Mouse (Mus musculus): ENCODE measurements around the gene Myo1g.

The Myo1g gene

DNA sequence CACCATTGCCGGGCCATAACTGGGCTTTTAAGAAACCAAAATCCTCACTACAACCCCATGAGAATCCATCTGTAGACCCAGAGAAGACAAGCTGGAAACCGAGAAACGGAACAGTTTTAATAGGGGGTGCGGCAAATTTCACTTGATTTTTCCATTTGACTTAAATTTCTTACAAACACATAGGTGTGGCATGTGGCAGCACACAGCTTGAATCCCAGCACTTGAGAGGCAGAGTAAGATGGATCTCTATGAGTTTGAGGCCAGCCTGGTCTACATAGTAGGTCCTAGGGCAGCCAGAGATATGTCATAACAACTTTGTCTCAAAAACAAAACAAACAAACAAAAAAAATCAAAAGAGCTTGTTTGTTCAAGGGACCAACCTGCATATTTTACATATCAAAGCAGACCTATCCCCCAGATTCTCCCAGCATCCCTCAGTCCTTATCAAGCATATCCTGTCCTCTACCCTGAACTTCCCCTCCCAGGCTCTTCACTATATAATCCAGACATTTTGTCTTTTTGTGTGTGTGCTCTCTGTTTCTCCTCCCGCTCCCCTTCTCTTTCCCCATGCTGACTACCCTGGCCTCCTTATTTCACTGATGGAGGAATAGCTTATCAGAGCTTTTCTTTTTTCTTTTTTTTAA lies 32.6 kb downstream of the Myo1g start:
- no peak for DNase-seq (ENCODE audit: low read depth, low spot score)

DNA sequence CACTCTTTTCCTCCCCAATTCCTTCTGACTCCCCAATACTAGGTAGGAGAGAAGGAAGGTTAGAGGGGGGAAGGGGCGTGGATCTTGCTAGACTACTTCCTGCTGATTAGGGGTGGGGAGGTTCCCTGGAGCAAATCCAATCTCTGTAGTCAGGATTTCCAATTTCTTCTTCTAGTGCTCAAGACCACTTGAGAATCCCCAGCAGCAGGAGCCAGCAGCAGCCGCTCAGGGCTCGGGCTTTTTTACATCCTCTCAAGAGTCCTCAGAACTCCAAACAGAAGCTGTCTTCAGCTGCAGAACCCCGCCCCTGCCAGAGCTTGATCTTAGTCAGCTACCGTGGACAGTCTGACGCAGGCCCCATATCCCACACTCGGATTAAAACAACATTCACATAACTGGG lies 33.3 kb downstream of the Myo1g start:
- no peak for DNase-seq (ENCODE audit: low read depth, low spot score)

DNA sequence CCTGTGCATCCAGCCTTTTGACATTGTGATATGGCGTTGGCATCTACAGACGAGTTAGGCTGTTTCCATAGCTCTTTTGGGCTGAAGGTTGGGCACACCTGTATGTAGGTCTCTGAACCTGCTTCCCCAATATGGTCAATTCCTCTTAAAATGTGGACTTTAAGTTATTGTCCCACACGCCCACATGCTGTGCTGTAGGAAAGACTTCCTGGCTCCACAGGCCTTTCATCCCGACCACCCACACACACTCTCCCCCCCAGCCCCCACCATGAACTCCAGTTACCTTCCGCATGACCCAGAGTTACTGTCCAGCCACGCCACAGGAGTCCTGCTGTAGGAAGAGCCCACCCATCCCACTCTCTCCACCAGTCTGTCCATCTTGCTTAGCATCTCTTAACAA lies 33.8 kb downstream of the Myo1g start:
- no peak for DNase-seq (ENCODE audit: low read depth, low spot score)

DNA sequence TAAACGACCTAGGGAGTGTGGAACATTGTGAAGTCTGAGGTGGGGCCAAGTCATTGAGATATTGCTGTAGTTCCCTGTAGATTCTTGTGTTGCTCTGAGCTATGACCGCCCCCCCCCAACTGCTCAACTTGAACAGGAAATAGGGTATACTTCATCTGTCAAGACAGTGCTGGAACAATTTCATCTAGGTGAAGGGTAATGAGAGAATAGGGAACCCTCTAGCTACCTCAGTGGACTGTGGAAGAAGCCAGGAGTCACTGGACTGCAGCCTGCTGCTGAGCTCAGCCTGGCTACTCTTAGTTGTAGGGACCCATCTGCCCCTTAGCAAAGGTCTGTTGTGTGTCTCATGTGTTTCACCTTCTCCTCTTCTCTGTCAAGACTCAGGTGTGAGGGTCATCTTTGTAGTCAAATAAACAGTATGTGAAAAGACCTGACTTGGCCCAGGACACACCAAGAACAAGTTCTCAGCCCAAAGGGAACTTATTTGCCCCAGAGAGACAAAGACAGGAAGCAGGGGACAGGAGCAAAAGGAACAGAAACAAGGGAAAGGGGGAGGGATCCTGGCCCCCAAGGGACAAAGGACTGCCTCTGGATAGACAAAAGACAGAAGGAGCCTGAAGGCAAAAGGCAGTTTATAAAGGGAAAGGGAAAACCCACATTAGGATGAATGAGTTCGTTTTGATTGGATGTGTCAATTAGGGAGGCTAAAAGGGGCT lies 36.4 kb downstream of the Myo1g start:
- no peak for DNase-seq (ENCODE audit: low read depth, low spot score)

DNA sequence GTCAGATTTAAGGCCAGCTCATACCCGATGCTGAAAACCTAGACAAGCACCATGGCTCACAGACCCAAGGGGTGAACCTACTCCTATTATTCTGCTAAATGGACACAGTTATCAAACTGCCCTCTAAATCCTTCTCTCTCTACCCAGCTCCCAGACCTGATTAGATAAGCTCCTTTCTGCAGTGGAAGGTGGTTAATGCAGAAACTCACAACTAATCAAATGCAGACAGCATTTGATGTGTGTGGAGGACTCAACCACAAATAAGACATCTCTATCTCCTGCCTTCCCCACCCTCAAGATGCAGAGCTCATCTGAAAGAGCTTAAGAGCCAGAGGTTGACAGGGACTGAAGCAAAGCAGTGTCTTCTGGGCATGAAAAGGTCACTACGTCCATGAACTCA lies 37.7 kb downstream of the Myo1g start:
- no peak for DNase-seq (ENCODE audit: low read depth, low spot score)

DNA sequence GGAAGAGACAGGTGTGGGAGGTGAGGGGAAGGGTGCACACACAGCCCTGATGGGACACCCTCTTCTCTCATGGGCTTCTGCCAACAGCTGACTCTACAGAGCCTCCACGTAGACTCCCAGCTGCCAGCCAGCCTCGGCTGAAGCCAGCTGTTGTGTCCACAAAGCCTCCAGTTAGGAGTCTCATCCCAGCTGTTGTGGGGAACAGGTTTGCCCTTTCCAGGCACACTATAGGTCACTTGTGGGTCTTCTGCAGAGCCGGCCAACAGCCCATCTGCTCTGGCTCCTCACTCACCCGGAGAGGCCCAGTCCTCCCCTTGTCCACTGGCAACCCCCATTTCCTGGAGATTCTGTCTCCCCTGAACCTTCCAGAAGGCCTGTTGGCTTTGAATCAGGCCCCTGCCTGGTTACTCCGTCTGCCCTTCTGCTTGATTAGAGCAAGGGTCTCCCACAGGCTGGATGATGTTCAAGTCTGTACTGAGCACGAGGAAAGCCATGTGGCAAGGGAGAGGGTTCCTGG lies 39.0 kb downstream of the Myo1g start:
- no peak for DNase-seq (ENCODE audit: low read depth, low spot score)

DNA sequence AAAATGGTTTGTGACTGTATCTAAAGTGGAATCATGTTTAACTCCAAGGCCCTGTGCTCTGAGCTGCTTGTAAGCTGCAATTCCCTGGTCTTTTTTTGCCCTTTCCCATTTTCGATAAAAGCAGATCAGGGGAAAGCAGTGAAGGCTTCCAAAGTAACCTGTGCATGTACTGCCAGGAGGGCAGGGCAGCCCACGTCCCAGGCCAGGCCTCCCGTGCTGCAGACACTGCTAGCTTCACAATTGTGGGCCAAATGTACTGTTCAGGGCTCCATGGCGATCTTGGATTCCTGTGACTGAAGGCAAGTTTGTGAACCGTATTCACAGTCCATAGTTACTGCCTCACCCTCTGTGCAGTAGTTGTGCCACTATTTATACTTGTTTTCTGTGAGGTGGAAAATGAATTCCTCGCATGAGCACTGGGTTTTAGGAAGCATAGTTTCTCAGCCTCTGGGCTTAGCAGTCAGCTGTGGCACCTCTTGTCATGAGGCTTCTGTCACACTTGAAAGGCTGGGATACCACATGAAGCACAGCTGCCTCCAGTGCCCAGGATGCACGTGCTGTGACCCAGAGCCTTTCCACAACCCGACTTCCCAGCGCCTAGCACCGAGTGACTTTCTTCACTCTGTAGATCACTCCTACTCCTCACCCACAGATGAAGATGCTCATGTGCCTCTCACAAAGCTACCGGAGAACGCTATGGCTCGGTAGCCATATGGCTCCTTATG lies 39.9 kb downstream of the Myo1g start:
- no peak for DNase-seq (ENCODE audit: low read depth, low spot score)

DNA sequence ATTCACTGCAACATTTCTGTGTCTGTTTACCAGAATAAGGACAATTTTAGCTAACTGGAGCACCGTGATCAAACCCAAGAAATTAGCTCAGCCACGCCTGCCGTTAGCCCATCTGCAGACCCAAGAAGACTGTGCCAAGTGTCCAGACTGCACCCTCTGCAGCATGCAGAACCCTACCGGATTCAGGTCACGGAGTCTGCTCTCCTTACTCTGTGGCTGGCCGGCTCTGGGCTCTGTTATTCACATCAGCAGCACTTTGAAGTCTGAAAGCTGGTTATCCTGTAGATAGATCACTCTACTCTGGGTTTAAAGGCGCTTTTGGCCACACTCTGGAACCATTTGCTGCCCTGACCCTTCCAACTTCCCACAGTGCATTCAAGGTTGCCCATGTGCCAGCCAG lies 40.6 kb downstream of the Myo1g start:
- no peak for DNase-seq (ENCODE audit: low read depth, low spot score)

DNA sequence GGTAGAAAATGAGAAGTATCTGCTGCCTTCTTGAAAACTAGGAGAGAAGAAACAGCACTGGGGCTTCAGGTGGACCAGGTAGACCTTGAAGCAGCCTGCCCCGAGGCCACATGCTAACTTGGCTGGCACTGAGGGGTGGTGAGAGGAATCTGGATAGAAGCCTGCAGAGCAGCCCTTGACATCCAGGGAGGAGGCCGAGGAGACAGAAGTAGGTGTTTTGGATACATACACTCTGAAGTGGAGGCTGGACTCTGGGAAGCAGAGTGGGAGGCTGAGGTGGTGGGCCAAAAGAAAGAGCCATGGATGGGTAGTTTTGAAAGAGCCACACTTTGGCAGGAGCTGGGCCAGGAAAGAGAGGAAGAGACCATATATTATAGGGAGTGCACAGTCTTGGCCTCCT lies 41.5 kb downstream of the Myo1g start:
- no peak for DNase-seq (ENCODE audit: low read depth, low spot score)

DNA sequence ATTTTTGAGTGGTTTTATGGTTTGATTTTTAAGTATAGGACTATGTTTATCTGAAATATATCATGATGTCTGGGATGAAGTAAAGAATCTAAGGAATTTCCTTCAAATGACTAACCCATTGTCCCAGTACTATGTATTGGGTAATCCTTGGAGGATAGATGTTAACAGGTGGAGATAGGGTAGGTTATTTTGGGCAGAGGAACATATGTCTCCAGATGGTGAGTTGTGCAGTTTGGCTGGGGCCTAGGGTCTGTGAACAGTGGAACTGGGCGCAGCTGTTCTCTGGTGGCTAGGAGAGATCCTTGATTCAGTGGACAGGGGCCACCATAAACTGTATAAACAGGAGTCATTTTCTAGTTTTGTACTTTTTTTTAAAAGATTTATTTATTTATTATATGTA lies 43.4 kb downstream of the Myo1g start:
- no peak for DNase-seq (ENCODE audit: low read depth, low spot score)

DNA sequence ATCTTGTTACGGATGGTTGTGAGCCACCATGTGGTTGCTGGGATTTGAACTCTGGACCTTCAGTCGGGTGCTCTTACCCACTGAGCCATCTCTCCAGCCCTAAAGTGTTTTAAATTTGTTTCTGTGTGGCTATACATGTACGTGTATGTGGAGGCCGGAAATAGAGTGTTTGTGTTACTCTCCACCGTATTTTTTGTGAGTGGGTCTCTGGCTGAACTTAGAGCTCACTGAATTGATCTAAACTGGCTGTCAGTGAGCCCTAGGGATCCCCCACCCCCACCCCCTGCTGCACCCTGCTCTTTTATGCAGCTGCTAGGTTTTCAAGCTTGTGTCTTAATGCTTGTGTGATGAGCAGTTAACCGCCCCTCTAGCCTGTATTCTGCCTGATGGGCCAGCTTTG lies 43.9 kb downstream of the Myo1g start:
- DNase-seq (ENCODE audit: low read depth, low spot score) = no peak

DNA sequence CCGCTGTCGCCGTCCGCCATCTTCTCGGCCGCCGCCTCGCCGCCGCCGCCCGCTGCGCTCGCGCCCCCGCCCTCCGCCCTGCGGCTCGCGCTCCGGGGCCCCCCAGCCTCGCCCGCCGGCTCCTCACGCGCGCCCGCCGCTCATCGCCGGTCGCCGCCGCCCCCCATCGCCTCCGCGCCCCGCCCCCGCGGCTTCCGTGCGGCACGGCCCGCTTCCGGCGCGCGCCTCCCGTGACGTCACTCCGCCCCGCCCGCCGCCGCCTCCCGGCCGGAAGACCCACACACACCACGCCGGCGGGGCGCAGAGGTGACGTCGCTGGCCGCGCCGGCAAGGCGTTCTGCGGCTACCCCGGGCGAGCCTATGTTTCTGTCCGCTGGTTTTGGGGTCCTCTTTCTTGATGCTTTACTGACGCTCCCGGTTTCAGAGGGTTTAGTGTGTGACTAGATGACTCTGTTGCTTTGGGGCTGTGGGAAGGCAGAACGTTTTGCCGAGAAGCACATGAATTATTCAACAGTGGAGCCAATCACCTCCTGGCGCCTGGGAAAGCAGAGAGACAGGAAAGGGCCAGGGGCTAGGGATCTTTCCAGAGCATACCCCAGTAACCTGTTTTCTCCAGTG lies 44.8 kb downstream of the Myo1g start, which contains the start of gene Purb:
Gene Purb (minus strand): TSS at position 51 of the 618 bp plus-strand sequence.
- peak; percentile 77 for DNase-seq (ENCODE audit: low read depth, low spot score)

DNA sequence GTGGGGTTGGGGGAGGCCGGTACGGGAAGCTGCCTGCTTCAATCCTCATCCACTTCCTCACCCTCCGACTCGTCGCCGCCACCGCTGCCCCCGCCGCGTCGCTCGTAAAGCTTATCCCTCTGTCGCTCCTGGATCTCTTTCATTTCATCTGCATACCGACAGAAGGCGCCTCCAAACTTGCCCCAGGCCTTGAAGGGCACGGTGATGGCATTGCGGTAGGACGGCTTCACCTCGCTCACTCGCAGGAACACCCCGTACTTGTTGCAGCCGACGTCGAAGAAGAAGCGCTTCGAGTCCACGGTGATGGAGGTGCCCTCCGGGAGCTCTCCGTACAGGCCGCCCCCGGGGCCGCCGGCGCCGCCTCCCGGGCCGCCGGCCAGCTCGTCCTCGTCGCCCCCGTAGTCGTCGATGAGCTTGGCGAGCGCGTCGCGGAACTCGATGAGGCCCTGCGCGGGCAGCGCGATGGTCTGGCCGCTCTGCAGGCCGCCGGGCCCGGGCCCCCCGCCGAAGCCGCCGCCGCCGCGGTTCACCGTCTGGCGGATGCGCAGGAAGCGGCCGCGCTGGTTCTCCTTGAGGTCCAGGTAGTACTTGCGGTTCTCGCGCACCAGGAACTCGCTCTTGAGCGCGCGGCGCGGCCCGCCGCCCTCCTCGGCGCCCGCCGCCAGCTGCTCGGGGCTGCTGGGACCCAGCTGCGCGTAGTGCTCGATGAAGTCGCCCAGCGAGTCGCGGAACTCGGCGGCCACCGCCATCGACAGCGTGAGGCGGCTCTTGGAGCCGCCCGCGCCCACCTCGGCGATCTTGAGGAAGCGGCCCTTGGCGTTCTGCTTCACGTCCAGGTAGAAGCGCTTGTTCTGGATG lies 45.7 kb downstream of the Myo1g start:
- no peak for DNase-seq (ENCODE audit: low read depth, low spot score)

DNA sequence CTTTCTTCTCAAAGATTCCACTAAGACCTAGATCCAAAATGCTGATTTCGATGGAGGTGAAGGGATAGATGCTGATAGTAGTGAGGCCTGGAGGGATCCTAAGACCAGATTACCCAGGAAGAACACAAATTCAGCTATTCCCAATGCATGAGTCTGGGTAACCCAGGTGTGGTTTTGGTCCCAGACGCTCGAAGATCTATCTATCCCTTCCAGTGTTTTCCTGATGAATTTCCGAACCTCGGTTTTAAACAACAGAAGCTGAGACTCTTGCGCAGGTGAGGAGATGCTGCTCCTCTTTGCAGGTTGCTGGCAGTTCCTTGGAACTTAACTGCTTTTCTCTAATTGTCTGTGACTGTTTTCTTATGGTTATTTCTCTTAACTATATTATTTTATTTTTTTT lies 46.4 kb downstream of the Myo1g start:
- DNase-seq (ENCODE audit: low read depth, low spot score) = no peak

DNA sequence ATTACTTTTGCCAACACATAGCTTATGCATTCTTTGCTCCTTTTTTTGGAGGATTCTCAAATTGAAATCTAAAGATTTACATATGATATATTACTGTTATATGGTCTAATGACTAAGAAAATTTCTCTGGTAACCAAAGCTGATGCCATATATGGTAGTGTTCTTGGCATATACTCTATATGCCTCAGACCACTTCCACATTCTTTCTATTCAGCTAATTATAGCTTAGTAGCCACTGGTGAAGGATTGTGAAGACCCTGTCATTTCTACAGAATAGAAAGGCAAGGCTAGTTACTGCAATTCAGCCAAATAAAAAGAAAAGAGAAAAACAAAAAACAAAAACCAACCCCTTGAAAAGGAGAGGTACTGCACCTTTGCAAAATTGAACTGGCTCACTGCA lies 48.7 kb downstream of the Myo1g start:
- DNase-seq (ENCODE audit: low read depth, low spot score) = no peak

DNA sequence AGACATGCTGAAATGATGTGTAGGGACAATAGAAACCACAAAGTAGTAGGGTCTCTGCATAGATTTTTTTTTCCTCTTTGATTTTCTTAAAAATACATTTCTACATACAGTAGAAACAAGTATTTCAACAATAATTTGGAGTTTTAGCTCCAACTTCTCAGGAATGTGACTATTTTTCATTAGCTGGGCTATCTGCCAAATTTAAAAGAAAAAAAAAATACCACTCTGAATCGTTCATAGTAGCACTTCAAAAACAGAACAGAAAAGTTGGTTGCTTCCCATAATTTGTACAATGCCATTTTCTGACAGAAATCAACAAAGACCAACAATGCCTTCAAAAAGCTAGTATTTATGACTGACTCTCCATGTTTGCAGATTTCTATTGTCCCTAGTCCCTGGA lies 49.3 kb downstream of the Myo1g start:
- no peak for DNase-seq (ENCODE audit: low read depth, low spot score)

DNA sequence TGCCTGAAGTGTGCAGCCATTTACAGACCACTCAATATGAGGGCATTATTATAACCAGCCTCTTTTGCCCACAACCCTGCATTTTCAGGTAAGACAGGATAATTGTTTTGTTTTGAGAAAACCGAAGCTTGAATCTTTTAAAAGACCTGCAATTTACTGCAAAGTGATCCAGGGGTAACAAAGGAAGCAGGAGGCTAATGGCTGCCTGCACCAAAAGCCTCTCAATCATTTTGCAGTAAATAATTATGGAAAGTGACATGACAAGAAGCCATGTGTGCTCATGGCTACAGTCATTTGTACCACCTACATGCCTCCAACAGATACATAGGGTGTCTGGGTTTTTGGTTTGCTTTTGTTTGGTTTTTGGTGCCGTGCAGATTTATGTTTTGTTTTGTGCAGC lies 49.7 kb downstream of the Myo1g start:
- DNase-seq (ENCODE audit: low read depth, low spot score) = no peak

DNA sequence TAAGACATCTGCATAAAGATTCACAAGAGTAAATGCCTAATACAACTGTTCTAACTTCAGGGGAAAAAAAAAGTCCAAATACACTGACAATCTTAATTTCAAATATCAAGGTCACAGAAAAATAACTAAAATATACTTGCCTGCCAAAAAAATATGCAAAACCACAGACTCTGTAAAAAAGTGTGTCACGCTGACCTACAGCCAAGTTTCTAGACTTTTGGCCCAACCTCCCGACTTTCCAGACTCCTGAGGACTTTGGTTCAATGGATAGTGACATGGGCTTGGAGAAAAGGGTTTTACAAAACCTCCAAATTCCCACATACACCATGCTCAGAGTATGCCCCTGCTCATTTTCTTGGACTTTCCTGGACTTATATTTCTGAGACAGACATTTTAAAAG lies 52.2 kb downstream of the Myo1g start:
- no peak for DNase-seq (ENCODE audit: low read depth, low spot score)

DNA sequence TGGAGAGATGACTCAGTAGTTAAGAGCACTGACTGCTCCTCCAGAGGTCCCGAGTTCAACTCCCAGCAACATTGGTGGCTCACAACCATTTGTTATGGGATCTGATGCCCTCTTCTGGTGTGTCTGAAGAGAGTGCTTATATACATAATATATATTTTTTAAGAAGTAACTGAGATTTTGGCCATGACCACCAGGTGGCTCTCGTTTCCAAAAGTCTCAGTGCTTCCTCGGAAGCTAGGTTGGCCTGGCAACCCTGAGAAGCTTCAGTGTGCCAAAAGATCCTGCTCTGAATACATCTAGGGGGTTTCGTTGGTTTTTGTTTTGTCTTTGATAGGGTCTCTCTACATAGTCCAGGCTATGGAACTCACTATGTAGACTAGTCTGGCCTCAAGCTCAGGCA lies 55.6 kb downstream of the Myo1g start:
- peak; percentile 50 for DNase-seq (ENCODE audit: low read depth, low spot score)

DNA sequence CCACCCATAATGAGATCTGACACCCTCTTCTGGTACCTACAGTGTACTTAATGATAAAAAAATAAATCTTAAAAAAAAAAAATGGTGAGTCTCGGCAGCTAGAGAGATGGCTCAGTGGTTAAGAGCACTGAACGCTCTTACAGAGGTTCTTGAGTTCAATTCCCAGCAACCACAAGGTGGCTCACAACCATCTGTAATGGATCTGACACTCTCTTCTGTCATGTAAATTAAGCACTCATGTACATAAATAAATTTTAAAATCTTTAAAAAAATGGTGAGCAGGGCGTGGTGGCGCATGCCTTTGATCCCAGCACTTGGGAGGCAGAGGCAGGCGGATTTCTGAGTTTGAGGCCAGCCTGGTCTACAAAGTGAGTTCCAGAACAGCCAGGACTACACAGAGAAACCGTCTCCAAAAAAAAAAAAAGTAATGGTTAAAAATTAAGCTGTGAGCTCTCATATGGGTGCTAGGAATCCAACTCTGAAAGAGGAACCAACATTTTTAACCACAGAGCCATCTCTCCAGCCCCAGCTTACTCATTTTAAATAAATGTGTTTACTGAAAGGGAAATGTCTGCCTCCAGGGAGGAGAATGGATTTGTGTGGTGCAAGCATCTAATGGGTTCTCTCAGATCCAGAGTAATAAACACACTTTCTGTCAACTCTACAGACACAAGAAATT lies 57.5 kb downstream of the Myo1g start:
- no peak for DNase-seq (ENCODE audit: low read depth, low spot score)

Measured in embryo, embryonic 11.5 days (tissue).